In genomic region chr4:103326994-103327393, GRCm38 (mm10) we compare ENCODE assay signal across 9 mouse cellular contexts. TPM values are rescaled to one million over a fixed set of nuclear protein-coding genes. Genes with fewer than 3 reads are reported as not detected.
DNase-seq lines count a peak whose midpoint lies in the region; ATAC-seq and TF ChIP-seq lines count a peak whose summit lies in the region.
"Had no signal": no experiment of that assay in that cellular context is flagged by ENCODE, and none has a peak within 500 bp of the region (broad histone marks: within the 10 kb centered on the region; RNA-seq: fewer than 3 reads in every experiment).

No protein-coding gene starts in this region.

- no peak for TF ChIP-seq CTCF in hindbrain, postnatal 0 days (IDR thresholded peaks at IDR 0.05; ENCODE audit: low read depth)

- no peaks in the 10 kb centered on the region for H3K36me3 ChIP-seq in hindbrain, postnatal 0 days (ENCODE audit: insufficient read depth, low read length)
- H3K36me3 ChIP-seq in midbrain, embryonic 10.5 days = peaks cover 8% of the 10 kb centered on the region

- no peak overlapping the region for H3K27ac ChIP-seq in hindbrain, postnatal 0 days
- H3K27ac ChIP-seq in midbrain, embryonic 10.5 days (replicated peaks) = no peak overlapping the region

- WGBS in hindbrain, postnatal 0 days = 71% methylated on average over 3 of the region's 3 CpGs
- WGBS in midbrain, embryonic 10.5 days = 81% methylated on average over 3 of the region's 3 CpGs

- no peaks in the 10 kb centered on the region for H3K9me3 ChIP-seq in hindbrain, postnatal 0 days (ENCODE audit: low read length)
- no peaks in the 10 kb centered on the region for H3K9me3 ChIP-seq in midbrain, embryonic 10.5 days (replicated peaks)

- H3K4me2 ChIP-seq in hindbrain, postnatal 0 days (ENCODE audit: low read depth, low read length) = no peak overlapping the region

- ATAC-seq in hindbrain, postnatal 0 days = no peak

- 0 out of 2 replicates have a peak, but pooled peaks cover 6% of the 10 kb centered on the region for H3K4me1 ChIP-seq in hindbrain, postnatal 0 days (ENCODE audit: insufficient read depth, low read length)
- H3K4me1 ChIP-seq in midbrain, embryonic 10.5 days = peaks cover 6% of the 10 kb centered on the region; the same call in 1 of the 2 replicates

- no peak overlapping the region for H3K9ac ChIP-seq in hindbrain, postnatal 0 days (replicated peaks; ENCODE audit: low read length)

- no peak overlapping the region for H3K4me3 ChIP-seq in hindbrain, postnatal 0 days (ENCODE audit: low read length)
- H3K4me3 ChIP-seq in midbrain, embryonic 10.5 days = no peak overlapping the region

- H3K27me3 ChIP-seq in hindbrain, postnatal 0 days (ENCODE audit: insufficient read depth, low read length) = no peaks in the 10 kb centered on the region
- no peaks in the 10 kb centered on the region for H3K27me3 ChIP-seq in midbrain, embryonic 10.5 days (ENCODE audit: low read depth, poor library complexity, severe bottlenecking)

- DNase-seq in thymus, postnatal 36 days = peak; percentile 14 to 26
- no peak for DNase-seq in thymus, adult 18-20 months
- DNase-seq in adrenal gland, postnatal 36 days = peak; percentile 83 to 85
- peak; percentile 83 for DNase-seq in kidney, postnatal 25 days
- no peak for DNase-seq in neural tube, embryonic 10.5 days (ENCODE audit: extremely low spot score, low spot score)
- DNase-seq in hindbrain, postnatal 0 days (ENCODE audit: low spot score) = no peak
- no peak for DNase-seq in midbrain, embryonic 10.5 days (ENCODE audit: low spot score)
- DNase-seq: cerebellum, adult 8-10 months had no signal

RNA-seq across cellular contexts. Expression of gene Oma1, which starts 13.4 kb away (rescaled TPM):
- 10 to 100 TPM; 21.5 to 23.0 TPM for total RNA-seq in adrenal gland, postnatal 36 days (2021)
- 4.1 and 5.6 TPM in 2 replicates for total RNA-seq in hindbrain, postnatal 0 days (2014; rRNA removed)
- 9.3 and 9.9 TPM in 2 replicates for polyA plus RNA-seq in hindbrain, postnatal 0 days (2015; fragmentation: Nextera tagmentation; extraction: Ambion mirVana)
- 15.9 and 16.8 TPM in 2 replicates for polyA plus RNA-seq in midbrain, embryonic 10.5 days (2016; fragmentation: Nextera tagmentation; extraction: Ambion mirVana)

RNA-seq across cellular contexts. Expression of gene 4921539E11Rik, which starts 36.3 kb away (rescaled TPM):
- not detected for total RNA-seq in adrenal gland, postnatal 36 days (2021)
- total RNA-seq in hindbrain, postnatal 0 days (2014; rRNA removed) = not detected in 2 replicates
- polyA plus RNA-seq in hindbrain, postnatal 0 days (2015; fragmentation: Nextera tagmentation; extraction: Ambion mirVana) = not detected in 2 replicates
- polyA plus RNA-seq in midbrain, embryonic 10.5 days (2016; fragmentation: Nextera tagmentation; extraction: Ambion mirVana) = not detected in 2 replicates
- polyA plus RNA-seq: liver, embryonic 16.5 days had no signal

Comparison
In these comparisons a context has a peak if more than half of its experiments do, and no peak if none do; other contexts are left out.
1. DNase-seq: peak in thymus, postnatal 36 days (2 of 2), adrenal gland, postnatal 36 days (2 of 2) and kidney, postnatal 25 days (2 of 2); none in thymus, adult 18-20 months (0 of 2), neural tube, embryonic 10.5 days (single experiment), hindbrain, postnatal 0 days (single experiment) and midbrain, embryonic 10.5 days (single experiment).